Mouse (Mus musculus) lung, embryonic 16.5 days (tissue): ENCODE measurements around the gene Zfp598. TPM values are rescaled to one million over a fixed set of nuclear protein-coding genes. Genes with fewer than 3 reads are reported as not detected.
A peak's percentile ranks its signal among the peaks of the same experiment; 100 is the strongest.
"Not testable (repeated sequence)": the region's sequence is repeated elsewhere in the genome, so short reads cannot be mapped to it uniquely, and the experiment has no call there.

Source experiments
- ATAC-seq: fragments of 200-750 bp; cut with Nextera tagmentation; 2 replicates; pipeline ENCODE4 v1.8.0; 2017; ENCODE audit warnings: low read depth, mild to moderate bottlenecking, moderate library complexity
- H3K27ac ChIP-seq: fragments of 300-500 bp; sonication (generic); 2 replicates; pipeline ENCODE4 v1.5.1; 2014; ENCODE audit warnings: mild to moderate bottlenecking, control low read depth, low read length
- H3K27me3 ChIP-seq: fragments of 300-500 bp; sonication (generic); 2 replicates; pipeline ENCODE4 v1.6.1; 2014; ENCODE audit warnings: low read depth, low read length, mixed read lengths; ENCODE audit not compliant: control insufficient read depth, insufficient read depth
- H3K36me3 ChIP-seq: fragments of 300-500 bp; sonication (generic); 2 replicates; pipeline ENCODE4 v1.6.1; 2014; ENCODE audit warnings: low read length; ENCODE audit not compliant: control insufficient read depth, insufficient read depth
- H3K4me1 ChIP-seq: fragments of 300-500 bp; sonication (generic); replicated peaks from 2 replicates; pipeline ENCODE4 v1.6.1; 2014; ENCODE audit warnings: low read length, mixed read lengths; ENCODE audit not compliant: control insufficient read depth, insufficient read depth
- H3K4me2 ChIP-seq: fragments of 300-500 bp; sonication (generic); 2 replicates; pipeline ENCODE4 v1.6.1; 2014; ENCODE audit warnings: low read depth, low read length, control low read depth
- H3K4me3 ChIP-seq: fragments of 300-500 bp; sonication (generic); 2 replicates; pipeline ENCODE4 v1.5.1; 2014; ENCODE audit warnings: mild to moderate bottlenecking, low read length, control low read depth
- H3K9ac ChIP-seq: fragments of 300-500 bp; sonication (generic); 2 replicates; pipeline ENCODE4 v1.6.1; 2014; ENCODE audit warnings: low read length, control low read depth
- H3K9me3 ChIP-seq: fragments of 300-500 bp; sonication (generic); 2 replicates; pipeline ENCODE4 v1.6.1; 2016; ENCODE audit warnings: low read length; ENCODE audit not compliant: control insufficient read depth
- WGBS: fragments of 180-500 bp; shearing (Covaris S2); extraction: QIAGEN DNeasy Blood & Tissue Kit; methylation state at CpG from one replicate; pipeline ENCODE4 v1.1.7; 2014; 5-methylcytosine and 5-hydroxymethylcytosine counted together
- polyA plus RNA-seq: library from polyadenylated mRNA; unstranded; fragments of >200 nt; fragmentation: Nextera tagmentation; extraction: Ambion mirVana; gene quantifications from 2 replicates; pipeline ENCODE4 v1.2.1, GENCODE M21; 2015

Zfp598 gene
- polyA plus RNA-seq, 1 experiment from 2014 or later = 18.1 TPM

DNA sequence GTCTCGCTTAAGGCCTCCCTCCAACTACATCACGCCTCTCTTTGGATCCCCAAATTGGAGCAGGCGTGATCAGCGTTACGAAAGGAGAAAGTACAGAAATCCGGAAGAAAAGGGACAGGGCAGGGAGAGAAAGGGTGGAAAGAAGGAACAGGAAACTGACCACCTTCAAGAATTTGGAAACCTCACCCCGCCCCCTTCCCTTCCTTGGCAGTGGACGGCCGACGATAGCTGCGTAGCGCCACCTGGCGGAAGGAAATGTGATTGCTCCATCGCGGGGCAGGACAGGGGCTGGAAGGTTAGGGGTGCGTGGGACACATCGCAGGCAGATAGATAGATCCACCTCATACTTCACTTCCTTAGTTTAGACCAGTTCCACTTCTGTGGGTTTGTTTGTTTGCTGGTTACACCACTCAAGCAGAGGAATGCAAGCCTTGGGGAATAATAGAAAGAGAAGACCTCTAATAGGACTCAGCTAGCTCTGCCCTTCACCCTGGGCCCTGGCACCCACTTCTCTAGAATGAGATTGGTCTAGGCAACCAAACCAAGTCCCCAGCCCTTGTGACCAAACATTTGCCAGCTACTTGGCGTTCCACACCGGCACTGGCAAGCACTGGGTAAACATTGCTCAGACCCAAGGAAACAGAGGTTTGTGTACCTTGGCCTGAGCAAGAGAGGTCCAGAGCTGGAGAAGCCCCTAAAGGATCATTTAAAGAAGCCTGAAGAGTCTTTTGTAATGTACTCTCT, 15.3 kb upstream of the Zfp598 start:
- ATAC-seq = peak; percentile 63; the same call in 1 of the 2 replicates
- peak overlapping the region; percentile 83 for H3K4me2 ChIP-seq
- no peaks in the 10 kb centered on the region for H3K9me3 ChIP-seq
- WGBS = 2% methylated on average over 19 of the region's 19 CpGs
- peaks cover 22% of the 10 kb centered on the region for H3K4me1 ChIP-seq
- no peaks in the 10 kb centered on the region for H3K36me3 ChIP-seq
- peak overlapping the region; percentile 43 for H3K4me3 ChIP-seq
- H3K9ac ChIP-seq = peak overlapping the region; percentile 65
- H3K27me3 ChIP-seq = peaks cover 26% of the 10 kb centered on the region
- peak overlapping the region; percentile 88 for H3K27ac ChIP-seq

DNA sequence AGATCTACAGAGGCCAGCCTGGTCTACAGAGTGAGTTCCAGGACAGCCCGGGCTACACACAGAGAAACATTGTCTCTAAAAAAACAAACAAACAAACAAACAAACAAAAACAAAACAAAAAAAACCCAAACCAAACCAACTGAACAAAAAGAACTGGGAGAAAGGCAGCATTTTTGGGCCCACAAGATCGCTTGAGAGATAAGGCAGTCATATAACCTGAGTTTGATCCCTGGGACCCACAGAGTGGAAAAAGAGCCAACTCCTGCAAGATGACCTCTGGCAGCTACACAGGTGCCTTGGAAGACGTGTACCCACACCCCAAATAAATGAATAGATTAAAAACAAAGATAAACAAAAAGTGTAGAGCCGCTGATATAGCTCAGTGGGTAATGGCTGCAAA, 14.5 kb upstream of the Zfp598 start:
- H3K4me3 ChIP-seq = no peak overlapping the region
- ATAC-seq = no peak
- no peak overlapping the region for H3K4me2 ChIP-seq
- H3K9me3 ChIP-seq = no peaks in the 10 kb centered on the region
- H3K4me1 ChIP-seq = peaks cover 17% of the 10 kb centered on the region
- H3K27me3 ChIP-seq = peaks cover 33% of the 10 kb centered on the region
- no peaks in the 10 kb centered on the region for H3K36me3 ChIP-seq
- 63% methylated on average over 4 of the region's 4 CpGs for WGBS
- H3K9ac ChIP-seq = no peak overlapping the region
- no peak overlapping the region for H3K27ac ChIP-seq

DNA sequence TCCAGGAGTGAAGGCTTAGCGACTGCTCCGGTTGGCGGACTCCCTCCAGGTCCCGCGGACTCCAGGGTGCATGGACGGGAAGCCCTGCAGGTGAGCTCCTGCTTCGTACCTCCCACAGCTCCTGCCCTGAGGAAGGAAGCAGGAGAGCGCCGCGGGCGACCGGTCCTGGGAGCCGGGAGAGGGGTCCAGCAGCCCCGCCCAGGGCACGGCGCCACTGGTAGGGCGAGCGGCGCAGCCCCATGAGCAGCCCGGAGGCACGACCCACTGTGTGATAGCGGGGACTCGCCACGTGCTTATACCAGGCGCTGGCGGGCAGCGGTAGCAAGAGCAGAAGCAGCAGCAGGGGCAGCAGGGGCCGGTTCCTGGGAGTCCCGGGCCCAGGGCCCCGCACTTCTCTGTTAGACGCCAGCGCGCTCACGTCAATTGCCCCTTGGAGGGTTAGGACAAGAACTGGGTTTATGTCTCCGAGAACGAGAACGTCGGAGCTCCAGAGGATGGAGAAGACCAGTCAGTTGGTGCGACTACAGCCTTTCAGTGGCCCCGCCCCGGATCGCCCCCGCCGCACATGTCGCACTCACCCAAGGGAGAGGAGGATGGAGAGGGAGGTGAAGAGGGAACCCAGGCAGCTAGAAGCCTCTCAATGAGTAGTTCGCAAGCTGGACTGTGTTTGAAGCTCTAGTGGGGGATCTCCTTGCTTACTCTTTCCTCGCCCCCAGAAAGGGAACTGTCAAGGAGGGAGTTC, 11.3 kb upstream of the Zfp598 start, which contains the start of gene Npw:
TSS of gene Npw (minus strand) at position 441 of the 742 bp plus-strand sequence.
- Histone ChIP-seq H3K9me3 (no peaks in the 10 kb centered on the region), H3K4me1 (peaks cover 12% of the 10 kb centered on the region; the same call in 1 of the 2 replicates), H3K36me3 (no peaks in the 10 kb centered on the region), H3K27me3 (peaks cover 35% of the 10 kb centered on the region), H3K9ac (peak within 1 kb of the TSS; percentile 57), H3K4me2 (peak within 1 kb of the TSS; percentile 89), H3K4me3 (peak within 1 kb of the TSS; percentile 50), H3K27ac (no peak within 1 kb of the TSS)
- ATAC-seq = peak; percentile 57
- WGBS = 2% methylated on average over 47 of the region's 47 CpGs

DNA sequence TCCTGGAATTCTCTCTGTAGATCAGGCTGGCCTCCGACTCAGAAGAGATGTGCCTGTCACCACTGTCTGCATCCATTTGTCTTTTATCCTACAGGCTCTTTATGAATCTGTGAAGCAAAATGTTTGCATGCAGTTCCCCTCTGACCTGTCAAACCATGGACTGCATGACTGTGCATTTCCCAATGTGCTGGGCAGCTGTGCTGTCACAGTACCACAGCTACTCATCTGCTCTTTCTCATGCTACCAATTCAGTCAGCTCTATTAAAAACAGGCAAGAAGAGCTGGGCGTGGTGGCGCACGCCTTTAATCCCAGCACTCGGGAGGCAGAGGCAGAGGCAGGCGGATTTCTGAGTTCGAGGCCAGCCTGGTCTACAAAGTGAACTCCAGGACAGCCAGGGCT, 2.5 kb upstream of the Zfp598 start:
- not testable (repeated sequence) for ATAC-seq, H3K4me2 ChIP-seq, H3K27ac ChIP-seq, H3K27me3 ChIP-seq, H3K9me3 ChIP-seq, H3K36me3 ChIP-seq, H3K4me3 ChIP-seq, H3K9ac ChIP-seq
- peaks cover 22% of the 10 kb centered on the region for H3K4me1 ChIP-seq
- 55% methylated on average over 7 of the region's 7 CpGs for WGBS

DNA sequence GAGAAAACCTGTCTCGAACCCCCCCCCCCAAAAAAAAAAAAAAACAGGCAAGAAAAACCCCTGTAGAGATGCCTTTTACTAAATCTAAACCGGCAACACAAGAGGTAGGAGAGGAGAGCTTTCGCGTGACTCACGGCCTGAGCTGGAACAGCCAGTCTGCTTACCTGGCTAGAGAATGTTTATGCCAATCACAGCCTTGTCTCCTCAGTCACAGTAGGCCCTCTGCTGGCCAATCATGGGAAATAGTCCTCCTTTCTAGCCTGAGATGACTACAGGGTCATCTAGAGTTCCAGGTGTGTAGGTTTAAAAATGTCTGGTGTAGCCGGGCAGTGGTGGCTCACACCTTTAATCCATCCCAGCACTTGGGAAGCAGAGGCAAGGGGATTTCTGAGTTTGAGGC, 2.1 kb upstream of the Zfp598 start:
- WGBS = 20% methylated on average over 6 of the region's 6 CpGs
- H3K36me3 ChIP-seq = no peaks in the 10 kb centered on the region
- no peak overlapping the region for H3K9ac ChIP-seq
- H3K4me1 ChIP-seq = peaks cover 26% of the 10 kb centered on the region
- no peak overlapping the region for H3K4me3 ChIP-seq
- no peak overlapping the region for H3K4me2 ChIP-seq
- H3K9me3 ChIP-seq = no peaks in the 10 kb centered on the region
- H3K27me3 ChIP-seq = no peaks in the 10 kb centered on the region
- ATAC-seq = no peak
- no peak overlapping the region for H3K27ac ChIP-seq

DNA sequence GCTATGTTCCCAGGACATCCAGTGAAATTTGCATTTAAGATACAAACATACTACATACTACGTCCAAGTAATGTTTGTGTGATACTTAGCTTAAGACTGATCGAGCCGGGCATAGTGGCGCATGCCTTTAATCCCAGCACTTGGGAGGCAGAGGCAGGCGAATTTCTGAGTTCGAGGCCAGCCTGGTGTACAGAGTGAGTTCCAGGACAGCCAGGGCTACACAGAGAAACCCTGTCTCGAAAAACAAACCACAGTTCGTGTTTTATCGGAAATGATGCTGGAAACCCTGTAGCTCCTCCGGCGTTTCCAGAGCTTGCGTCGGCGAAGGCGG, 308 bp upstream of the Zfp598 start:
- Histone ChIP-seq H3K27ac (peak overlapping the region; percentile 79), H3K4me2 (peak overlapping the region; percentile 63), H3K4me3 (peak overlapping the region; percentile 97), H3K4me1 (peaks cover 26% of the 10 kb centered on the region), H3K9ac (peak overlapping the region; percentile 94)
- WGBS = 11% methylated on average over 15 of the region's 15 CpGs
- not testable (repeated sequence) for ATAC-seq, H3K27me3 ChIP-seq, H3K36me3 ChIP-seq, H3K9me3 ChIP-seq

DNA sequence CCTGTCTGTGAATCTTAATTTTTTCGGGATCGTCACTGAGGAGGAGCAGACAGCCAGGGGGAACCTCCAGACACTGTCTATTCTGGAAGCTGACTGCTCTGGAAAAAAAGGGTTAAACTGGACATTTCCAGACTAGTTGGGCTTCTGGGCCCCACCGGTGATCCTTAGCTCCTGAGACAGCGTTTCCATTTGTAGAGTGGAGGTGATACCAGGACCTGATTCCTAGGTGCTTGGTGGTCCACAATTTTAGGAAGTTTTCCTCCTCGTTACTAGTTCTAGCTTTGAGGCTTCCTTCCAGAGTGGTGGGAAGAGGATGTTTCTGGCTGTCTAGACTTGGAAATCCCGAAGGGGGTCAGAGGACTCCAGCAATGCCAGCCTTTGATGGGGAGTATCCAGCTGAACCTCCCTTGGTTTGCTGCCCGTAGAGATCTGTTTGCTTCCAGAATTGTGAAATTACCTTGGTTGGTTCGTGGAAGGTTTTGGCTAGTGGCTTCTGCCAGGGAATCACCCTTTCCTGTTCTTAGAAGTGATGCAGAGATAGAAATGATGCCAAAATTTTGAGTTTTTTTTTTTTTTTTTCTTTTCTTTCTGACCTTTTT, 858 bp downstream of the Zfp598 start:
- Histone ChIP-seq H3K9me3 (no peaks in the 10 kb centered on the region), H3K27me3 (no peaks in the 10 kb centered on the region), H3K27ac (peak overlapping the region; percentile 79), H3K4me1 (peaks cover 26% of the 10 kb centered on the region), H3K4me3 (peak overlapping the region; percentile 97), H3K36me3 (no peaks in the 10 kb centered on the region), H3K4me2 (peak overlapping the region; percentile 90), H3K9ac (peak overlapping the region; percentile 94)
- ATAC-seq = no peak; the same call in 1 of the 2 replicates
- 5% methylated on average over 8 of the region's 8 CpGs for whole genome bisulfite sequencing

DNA sequence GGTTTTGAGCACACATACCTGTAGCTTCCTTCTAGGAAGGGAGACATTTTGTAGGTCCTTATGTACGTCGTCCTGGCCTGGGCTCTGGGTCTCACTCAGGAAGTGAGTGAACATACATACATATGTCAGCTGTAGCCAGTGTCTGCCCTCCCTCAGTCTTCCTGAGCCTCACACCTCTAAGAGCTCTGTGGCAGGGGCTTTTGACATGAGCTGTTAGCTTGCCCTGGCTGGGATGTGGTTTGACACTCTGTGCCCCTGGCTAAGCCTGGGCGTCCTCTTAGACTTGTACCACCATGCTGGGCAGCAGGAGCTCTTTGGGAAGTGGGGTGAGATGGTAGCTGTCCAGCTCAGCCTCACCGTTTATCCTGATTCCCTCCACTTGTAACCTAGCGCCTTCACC, 1.9 kb downstream of the Zfp598 start:
- Histone ChIP-seq H3K36me3 (no peaks in the 10 kb centered on the region), H3K9ac (no peak overlapping the region), H3K27ac (no peak overlapping the region), H3K27me3 (no peaks in the 10 kb centered on the region), H3K4me1 (peaks cover 26% of the 10 kb centered on the region), H3K4me2 (peak overlapping the region; percentile 90; the same call in 1 of the 2 replicates), H3K4me3 (no peak overlapping the region), H3K9me3 (no peaks in the 10 kb centered on the region)
- WGBS = 52% methylated on average over 5 of the region's 5 CpGs
- ATAC-seq = no peak

DNA sequence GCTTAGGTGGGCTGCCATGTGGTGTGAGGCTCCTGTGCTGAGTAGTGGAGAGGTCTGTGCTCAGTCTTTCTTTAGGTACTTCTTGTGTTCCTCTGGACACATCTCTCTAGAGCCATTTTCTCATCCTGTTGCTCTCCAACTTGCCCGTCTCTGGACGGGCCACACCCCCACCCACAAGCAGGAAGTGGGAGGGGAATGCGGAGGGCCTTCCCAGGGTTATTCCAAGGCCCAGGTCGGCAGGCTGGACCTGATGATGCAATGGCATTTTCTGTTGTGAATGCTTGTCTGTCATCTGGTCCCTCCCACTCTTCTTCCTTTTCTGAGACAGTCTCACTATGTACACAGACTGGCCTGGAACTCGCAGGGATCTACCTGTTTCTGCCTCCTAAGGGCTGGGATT, 2.7 kb downstream of the Zfp598 start:
- 11% methylated on average over 5 of the region's 5 CpGs for WGBS
- Histone ChIP-seq H3K4me1 (peaks cover 26% of the 10 kb centered on the region), H3K9me3 (no peaks in the 10 kb centered on the region), H3K27me3 (no peaks in the 10 kb centered on the region), H3K9ac (0 out of 2 replicates have a peak overlapping the region, but pooled peaks have one; percentile 17), H3K4me2 (peak overlapping the region; percentile 90; the same call in 1 of the 2 replicates), H3K27ac (no peak overlapping the region), H3K4me3 (no peak overlapping the region), H3K36me3 (peaks cover 4% of the 10 kb centered on the region; the same call in 1 of the 2 replicates)
- no peak for ATAC-seq
